Mouse (Mus musculus) stomach, postnatal 0 days (tissue): Measurements from ENCODE around the gene Cdk14. TPM values are rescaled to one million over a fixed set of nuclear protein-coding genes. Genes with fewer than 3 reads are reported as not detected.

Source experiments
- ATAC-seq: fragments of 200-750 bp; cut with Nextera tagmentation; 2 replicates; pipeline ENCODE4 v1.8.0; 2017; ENCODE audit not compliant: low FRiP score, low TSS enrichment
- DNase-seq: peaks from one replicate; pipeline ENCODE4 v3.0.0-alpha.2; 2016; ENCODE audit warnings: low spot score
- H3K27ac ChIP-seq: fragments of 300-500 bp; sonication (generic); replicated peaks from 2 replicates; pipeline ENCODE4 v1.5.1; 2014; ENCODE audit warnings: mild to moderate bottlenecking, control low read depth
- H3K27me3 ChIP-seq: fragments of 300-500 bp; sonication (generic); 2 replicates; pipeline ENCODE4 v1.6.1; 2014; ENCODE audit warnings: low read length; ENCODE audit not compliant: control insufficient read depth, insufficient read depth
- H3K36me3 ChIP-seq: fragments of 300-500 bp; sonication (generic); 2 replicates; pipeline ENCODE4 v1.6.1; 2014; ENCODE audit warnings: low read length, mixed read lengths; ENCODE audit not compliant: control insufficient read depth, insufficient read depth
- H3K4me1 ChIP-seq: fragments of 300-500 bp; sonication (generic); replicated peaks from 2 replicates; pipeline ENCODE4 v1.6.1; 2014; ENCODE audit warnings: antibody characterized with exemption; ENCODE audit not compliant: control insufficient read depth, insufficient read depth
- H3K4me2 ChIP-seq: fragments of 300-500 bp; sonication (generic); replicated peaks from 2 replicates; pipeline ENCODE4 v1.6.1; 2014; ENCODE audit warnings: low read depth, mild to moderate bottlenecking, control low read depth, moderate library complexity
- H3K4me3 ChIP-seq: fragments of 300-500 bp; sonication (generic); 2 replicates; pipeline ENCODE4 v1.5.1; 2014; ENCODE audit warnings: low read depth, low read length, control low read depth
- H3K9ac ChIP-seq: fragments of 300-500 bp; sonication (generic); 2 replicates; pipeline ENCODE4 v1.6.1; 2014; ENCODE audit warnings: mild to moderate bottlenecking, low read length, control low read depth, mixed read lengths
- H3K9me3 ChIP-seq: fragments of 300-500 bp; sonication (generic); 2 replicates; pipeline ENCODE4 v1.6.1; 2016; ENCODE audit warnings: low read length; ENCODE audit not compliant: control insufficient read depth
- CTCF ChIP-seq: IDR thresholded peaks from 2 replicates; pipeline ENCODE4 v1.5.1; 2016; ENCODE audit warnings: antibody characterized with exemption, low read depth, mild to moderate bottlenecking, moderate library complexity
- EP300 ChIP-seq: optimal IDR thresholded peaks from 2 replicates; pipeline ENCODE3; 2016; ENCODE audit warnings: antibody characterized with exemption
- WGBS: fragments of 180-500 bp; shearing (Covaris S2); extraction: QIAGEN DNeasy Blood & Tissue Kit; methylation state at CpG from one replicate; pipeline ENCODE4 v1.1.7; 2014; 5-methylcytosine and 5-hydroxymethylcytosine counted together
- polyA plus RNA-seq: library from polyadenylated mRNA; unstranded; fragments of >200 nt; fragmentation: Nextera tagmentation; extraction: Ambion mirVana; gene quantifications from 2 replicates; pipeline ENCODE4 v1.2.1, GENCODE M21; 2015

Gene Cdk14
- polyA plus RNA-seq, 1 experiment from 2014 or later, result 6.1 TPM

DNA sequence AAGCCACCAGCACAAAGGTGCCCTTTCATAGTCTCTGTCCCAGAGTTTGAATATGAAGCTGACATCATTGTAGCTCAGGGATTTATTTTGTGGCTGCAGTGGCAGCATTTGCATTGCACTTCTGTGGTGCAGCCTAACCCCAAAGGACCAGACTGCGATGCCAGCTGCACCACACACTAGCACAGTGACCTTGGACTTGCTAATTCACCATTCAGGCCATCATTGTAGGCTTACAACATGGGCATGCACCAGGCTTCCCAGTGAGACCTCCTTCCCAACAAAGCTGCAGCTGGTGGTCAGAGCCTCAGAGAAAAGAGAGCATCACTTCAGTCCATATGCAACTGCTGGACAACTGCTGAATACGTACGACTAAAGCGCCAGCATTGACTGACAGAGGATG, 629.8 kb downstream of the Cdk14 start:
- Histone ChIP-seq H3K9me3 (no peaks in the 10 kb centered on the region), H3K4me3 (no peak overlapping the region), H3K9ac (no peak overlapping the region), H3K36me3 (no peaks in the 10 kb centered on the region), H3K4me1 (no peaks in the 10 kb centered on the region), H3K4me2 (no peak overlapping the region), H3K27me3 (no peaks in the 10 kb centered on the region), H3K27ac (no peak overlapping the region)
- 94% methylated on average over 4 of the region's 4 CpGs for WGBS
- TF ChIP-seq CTCF (no peak), EP300 (no peak)
- no peak for ATAC-seq
- no peak for DNase-seq

DNA sequence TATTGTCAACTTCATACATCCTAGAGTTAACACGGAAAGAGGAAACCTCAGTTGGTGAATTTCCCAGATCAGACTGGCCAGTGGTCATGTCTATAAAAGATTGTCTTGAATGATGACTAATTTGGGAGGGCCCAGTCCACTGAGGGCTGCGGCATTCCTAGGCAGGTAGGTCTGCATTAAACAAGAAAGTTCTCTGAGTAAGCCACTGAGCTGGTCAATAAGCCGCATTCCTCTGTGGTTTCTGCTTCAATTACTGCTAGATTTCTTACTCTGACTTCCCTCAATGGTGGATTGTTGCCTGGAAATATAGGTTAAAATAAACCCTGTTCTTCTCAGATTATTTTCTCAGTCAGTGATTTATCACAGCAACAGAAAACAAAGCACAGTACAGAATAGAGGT, 631.6 kb downstream of the Cdk14 start:
- no peaks in the 10 kb centered on the region for H3K36me3 ChIP-seq
- H3K27ac ChIP-seq, result no peak overlapping the region
- H3K9ac ChIP-seq, result no peak overlapping the region
- no peak for DNase-seq
- ATAC-seq, result no peak
- no peaks in the 10 kb centered on the region for H3K27me3 ChIP-seq
- TF ChIP-seq EP300, result no peak
- no peak for TF ChIP-seq CTCF
- WGBS, result 80% methylated on average over 3 of the region's 3 CpGs
- H3K4me1 ChIP-seq, result no peaks in the 10 kb centered on the region
- H3K4me3 ChIP-seq, result no peak overlapping the region
- no peak overlapping the region for H3K4me2 ChIP-seq
- H3K9me3 ChIP-seq, result no peaks in the 10 kb centered on the region

DNA sequence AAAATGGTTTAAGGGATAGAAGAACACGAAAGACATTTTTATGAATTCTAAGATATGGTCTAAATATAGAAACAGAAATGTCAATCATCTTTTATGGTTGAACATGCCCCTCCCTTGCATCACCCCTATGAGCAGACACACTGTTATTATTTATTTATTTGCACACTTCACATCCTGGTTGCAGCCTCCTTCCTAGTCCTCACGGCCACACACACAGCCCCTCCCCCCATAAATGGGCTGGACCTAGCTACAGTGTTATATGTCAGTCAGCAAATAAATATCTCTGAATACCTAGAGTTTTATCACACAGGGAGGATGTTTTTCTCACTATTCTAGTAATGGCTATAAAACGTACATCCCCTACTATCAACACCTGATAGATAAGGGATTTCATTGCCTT, 633.3 kb downstream of the Cdk14 start:
- no peak overlapping the region for H3K9ac ChIP-seq
- H3K4me3 ChIP-seq, result no peak overlapping the region
- no peak overlapping the region for H3K4me2 ChIP-seq
- DNase-seq (no peak), ATAC-seq (no peak)
- H3K36me3 ChIP-seq, result no peaks in the 10 kb centered on the region
- no peak for TF ChIP-seq CTCF
- no peak for TF ChIP-seq EP300
- H3K4me1 ChIP-seq, result no peaks in the 10 kb centered on the region
- no peak overlapping the region for H3K27ac ChIP-seq
- 55% methylated on average over 3 of the region's 3 CpGs for WGBS
- no peaks in the 10 kb centered on the region for H3K9me3 ChIP-seq
- H3K27me3 ChIP-seq, result no peaks in the 10 kb centered on the region

DNA sequence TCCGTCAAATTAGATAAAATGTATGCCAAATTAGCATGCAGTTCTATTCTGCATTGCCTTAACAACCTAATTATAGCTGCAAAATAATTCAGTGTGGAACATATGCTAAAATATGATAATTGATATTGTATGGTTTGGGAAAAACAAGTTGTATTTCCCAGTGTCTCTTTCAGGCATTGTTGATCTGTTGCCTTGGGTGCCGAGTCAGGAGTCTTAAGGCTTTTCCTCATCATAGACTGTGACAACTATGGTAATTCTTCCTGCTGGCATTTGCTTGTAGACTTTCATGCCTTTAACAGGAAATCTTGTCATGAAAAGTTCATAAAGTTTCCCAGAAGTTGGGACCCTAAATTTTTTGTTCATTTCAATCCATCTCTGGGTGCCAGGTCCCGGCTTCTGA, 641.8 kb downstream of the Cdk14 start:
- no peaks in the 10 kb centered on the region for H3K4me1 ChIP-seq
- no peaks in the 10 kb centered on the region for H3K36me3 ChIP-seq
- no peak overlapping the region for H3K4me2 ChIP-seq
- no peak for DNase-seq
- ATAC-seq, result no peak
- 89% methylated on average over 3 of the region's 3 CpGs for WGBS
- H3K9me3 ChIP-seq, result no peaks in the 10 kb centered on the region
- H3K27me3 ChIP-seq, result no peaks in the 10 kb centered on the region
- no peak overlapping the region for H3K4me3 ChIP-seq
- H3K9ac ChIP-seq, result no peak overlapping the region
- TF ChIP-seq CTCF (no peak), EP300 (no peak)
- H3K27ac ChIP-seq, result no peak overlapping the region

DNA sequence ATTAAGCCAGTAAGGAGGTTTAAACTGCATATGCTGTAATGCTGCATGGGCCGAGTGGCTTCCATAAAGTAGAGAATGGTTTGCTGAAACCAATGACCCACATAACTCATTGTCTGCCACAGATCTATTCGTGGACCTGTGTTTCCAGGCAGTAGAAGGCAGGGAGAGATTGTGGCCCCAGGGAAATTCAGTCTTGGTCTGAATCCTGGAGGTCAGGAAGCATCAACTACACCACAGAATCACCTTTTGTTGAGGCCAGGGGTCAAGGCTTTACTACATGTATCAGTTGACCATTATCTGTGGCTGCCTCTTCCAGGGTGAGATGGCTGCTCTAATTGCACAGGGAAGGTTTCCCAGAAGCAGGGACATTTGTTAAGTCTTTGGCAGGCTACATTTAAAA, 643.6 kb downstream of the Cdk14 start:
- Histone ChIP-seq H3K9me3 (no peaks in the 10 kb centered on the region), H3K4me3 (no peak overlapping the region), H3K27ac (no peak overlapping the region), H3K4me1 (no peaks in the 10 kb centered on the region), H3K9ac (no peak overlapping the region), H3K36me3 (no peaks in the 10 kb centered on the region), H3K4me2 (no peak overlapping the region), H3K27me3 (no peaks in the 10 kb centered on the region)
- no peak for ATAC-seq
- TF ChIP-seq CTCF (no peak), EP300 (no peak)
- no peak for DNase-seq
- 42% methylated on average over 2 of the region's 2 CpGs for WGBS

DNA sequence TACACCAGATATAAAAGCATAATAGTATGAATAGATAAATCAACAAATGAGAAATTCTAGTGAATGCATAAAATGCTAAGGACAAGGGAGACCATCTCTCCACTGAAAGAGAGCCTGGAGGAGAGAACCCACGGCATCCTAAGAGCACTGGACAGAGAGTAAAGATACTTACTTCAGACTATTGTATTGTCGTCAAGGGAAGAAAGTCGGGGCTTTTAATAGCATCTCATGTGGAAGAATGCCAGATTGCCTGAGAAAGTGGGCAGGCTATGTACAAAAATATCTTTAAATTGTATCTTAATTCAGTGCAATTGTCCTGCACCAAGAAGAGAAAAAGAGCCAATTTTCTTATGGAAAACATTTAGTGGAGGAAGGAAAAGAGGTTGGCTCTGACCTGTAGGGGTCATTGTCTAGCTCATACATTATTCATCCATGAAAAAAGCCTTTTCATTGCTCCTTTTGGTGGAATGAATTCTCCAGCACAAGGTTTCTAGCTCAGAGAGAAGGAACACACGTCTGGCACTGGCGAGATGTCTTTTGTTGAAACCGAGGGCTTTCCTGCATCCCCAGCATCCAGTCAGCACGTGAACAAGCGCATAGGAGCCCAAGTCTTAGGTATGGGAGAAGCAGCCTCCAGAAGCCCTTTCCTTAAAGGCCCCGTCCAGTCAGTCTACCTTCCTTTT, 646.9 kb downstream of the Cdk14 start:
- ATAC-seq, result no peak
- no peak overlapping the region for H3K9ac ChIP-seq
- no peak overlapping the region for H3K4me3 ChIP-seq
- H3K27me3 ChIP-seq, result no peaks in the 10 kb centered on the region
- H3K27ac ChIP-seq, result no peak overlapping the region
- no peaks in the 10 kb centered on the region for H3K9me3 ChIP-seq
- DNase-seq, result no peak
- H3K4me2 ChIP-seq, result no peak overlapping the region
- WGBS, result 67% methylated on average over 9 of the region's 9 CpGs
- no peaks in the 10 kb centered on the region for H3K36me3 ChIP-seq
- no peak for TF ChIP-seq CTCF
- TF ChIP-seq EP300, result no peak
- H3K4me1 ChIP-seq, result no peaks in the 10 kb centered on the region
